9 mouse cellular contexts compared by ENCODE assay signal in the genomic region with DNA sequence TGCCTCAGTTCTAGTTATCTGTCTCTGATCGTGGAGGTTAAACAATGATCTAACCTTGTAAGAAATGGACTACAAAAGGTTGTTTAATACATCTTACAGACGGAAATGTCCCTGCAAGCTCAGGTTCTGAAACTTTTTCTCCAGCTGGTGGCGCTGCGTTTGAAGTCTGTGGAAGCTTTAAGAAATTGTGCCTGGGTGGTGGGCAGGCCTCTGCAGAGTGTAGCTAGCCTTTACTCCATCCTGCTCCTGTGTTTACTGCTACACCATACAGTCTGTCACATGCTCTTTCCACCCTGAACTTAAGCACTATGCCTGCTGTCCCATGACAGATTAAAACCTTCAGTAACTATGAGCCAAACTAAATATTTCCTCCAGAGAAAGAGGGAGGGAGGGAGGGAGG. TPM values are rescaled to one million over a fixed set of nuclear protein-coding genes. Genes with fewer than 3 reads are reported as not detected.
DNase-seq lines count a peak whose midpoint lies in the region; ATAC-seq lines count a peak whose summit lies in the region.
"Had no signal": no experiment of that assay in that cellular context is flagged by ENCODE, and none has a peak within 500 bp of the region (broad histone marks: within the 10 kb centered on the region; RNA-seq: fewer than 3 reads in every experiment).

No protein-coding gene starts in this region.

- H3K4me2 ChIP-seq in hindbrain, embryonic 14.5 days (replicated peaks), result no peak overlapping the region
- H3K4me2 ChIP-seq in forebrain, embryonic 11.5 days (ENCODE audit: low read depth, low read length, severe bottlenecking), result no peak overlapping the region
- no peak overlapping the region for H3K4me2 ChIP-seq in midbrain, embryonic 15.5 days

- H3K27ac ChIP-seq in hindbrain, embryonic 14.5 days, result no peak overlapping the region
- no peak overlapping the region for H3K27ac ChIP-seq in hindbrain, embryonic 10.5 days
- H3K27ac ChIP-seq in forebrain, embryonic 11.5 days (ENCODE audit: low read depth, low read length), result no peak overlapping the region
- no peak overlapping the region for H3K27ac ChIP-seq in midbrain, embryonic 15.5 days
- H3K27ac ChIP-seq: liver, embryonic 14.5 days had no signal

- WGBS in hindbrain, embryonic 14.5 days, result 70% methylated on average over 4 of the region's 4 CpGs
- WGBS in hindbrain, embryonic 10.5 days, result 71% methylated on average over 4 of the region's 4 CpGs
- WGBS in forebrain, embryonic 11.5 days, result 73% methylated on average over 4 of the region's 4 CpGs
- WGBS in midbrain, embryonic 15.5 days, result 68% methylated on average over 4 of the region's 4 CpGs

- H3K9ac ChIP-seq in hindbrain, embryonic 14.5 days, result no peak overlapping the region
- no peak overlapping the region for H3K9ac ChIP-seq in forebrain, embryonic 11.5 days (ENCODE audit: low read length)
- no peak overlapping the region for H3K9ac ChIP-seq in midbrain, embryonic 15.5 days
- H3K9ac ChIP-seq: liver, embryonic 14.5 days had no signal

- DNase-seq in hindbrain, embryonic 14.5 days (ENCODE audit: low spot score), result peak; percentile 23
- DNase-seq in hindbrain, embryonic 10.5 days (ENCODE audit: low spot score), result no peak
- DNase-seq in adrenal gland, postnatal 14 days, result peak; percentile 71
- peak; percentile 41 for DNase-seq in kidney, adult 18-20 months
- peak; percentile 31 for DNase-seq in lung, postnatal 25 days (ENCODE audit: low spot score)
- no peak for DNase-seq in layer of hippocampus, adult 9-11 months
- no peak for DNase-seq in forebrain, embryonic 11.5 days (ENCODE audit: low spot score)

- no peaks in the 10 kb centered on the region for H3K36me3 ChIP-seq in hindbrain, embryonic 14.5 days (replicated peaks; ENCODE audit: control insufficient read depth, insufficient read depth)
- H3K36me3 ChIP-seq in hindbrain, embryonic 10.5 days, result no peaks in the 10 kb centered on the region
- H3K36me3 ChIP-seq in forebrain, embryonic 11.5 days (ENCODE audit: control insufficient read depth, insufficient read depth, low read length), result no peaks in the 10 kb centered on the region
- no peaks in the 10 kb centered on the region for H3K36me3 ChIP-seq in midbrain, embryonic 15.5 days (replicated peaks)

- H3K4me1 ChIP-seq in hindbrain, embryonic 14.5 days (replicated peaks; ENCODE audit: control insufficient read depth, insufficient read depth, low read length), result no peaks in the 10 kb centered on the region
- H3K4me1 ChIP-seq in hindbrain, embryonic 10.5 days (replicated peaks), result peaks cover 10% of the 10 kb centered on the region
- H3K4me1 ChIP-seq in forebrain, embryonic 11.5 days (replicated peaks; ENCODE audit: control insufficient read depth, insufficient read depth, low read length), result no peaks in the 10 kb centered on the region
- no peaks in the 10 kb centered on the region for H3K4me1 ChIP-seq in midbrain, embryonic 15.5 days

- no peak for ATAC-seq in hindbrain, embryonic 14.5 days (ENCODE audit: low FRiP score)
- no peak for ATAC-seq in forebrain, embryonic 11.5 days (replicated peaks; ENCODE audit: low FRiP score)
- ATAC-seq in midbrain, embryonic 15.5 days (replicated peaks), result no peak

- no peaks in the 10 kb centered on the region for H3K27me3 ChIP-seq in hindbrain, embryonic 14.5 days (ENCODE audit: control insufficient read depth, insufficient read depth, low read length)
- H3K27me3 ChIP-seq in hindbrain, embryonic 10.5 days (ENCODE audit: insufficient read depth, poor library complexity, severe bottlenecking), result no peaks in the 10 kb centered on the region
- H3K27me3 ChIP-seq in forebrain, embryonic 11.5 days (ENCODE audit: control insufficient read depth, insufficient read depth, low read length), result no peaks in the 10 kb centered on the region
- H3K27me3 ChIP-seq in midbrain, embryonic 15.5 days (replicated peaks), result no peaks in the 10 kb centered on the region

- no peak overlapping the region for H3K4me3 ChIP-seq in hindbrain, embryonic 14.5 days (replicated peaks; ENCODE audit: low read length)
- H3K4me3 ChIP-seq in hindbrain, embryonic 10.5 days, result no peak overlapping the region
- no peak overlapping the region for H3K4me3 ChIP-seq in forebrain, embryonic 11.5 days (ENCODE audit: low read depth, low read length)
- no peak overlapping the region for H3K4me3 ChIP-seq in midbrain, embryonic 15.5 days

- H3K9me3 ChIP-seq in hindbrain, embryonic 14.5 days (ENCODE audit: control insufficient read depth, low read length), result no peaks in the 10 kb centered on the region
- H3K9me3 ChIP-seq in hindbrain, embryonic 10.5 days, result no peaks in the 10 kb centered on the region
- no peaks in the 10 kb centered on the region for H3K9me3 ChIP-seq in forebrain, embryonic 11.5 days (ENCODE audit: control insufficient read depth, low read length)
- no peaks in the 10 kb centered on the region for H3K9me3 ChIP-seq in midbrain, embryonic 15.5 days

RNA-seq across cellular contexts. Expression of a gene that starts 1.9 kb away (rescaled TPM):
- polyA plus RNA-seq in hindbrain, embryonic 14.5 days (2014; fragmentation: Nextera tagmentation; extraction: Ambion mirVana), result 0.78 and 1.1 TPM in 2 replicates
- polyA plus RNA-seq in hindbrain, embryonic 10.5 days (2016; fragmentation: Nextera tagmentation; extraction: Ambion mirVana), result 2.7 and 3.4 TPM in 2 replicates
- 8.5 and 8.6 TPM in 2 replicates for total RNA-seq in adrenal gland, postnatal 14 days (2021)
- polyA plus RNA-seq in forebrain, embryonic 11.5 days (2014; fragmentation: Nextera tagmentation; extraction: Ambion mirVana), result 3.4 and 3.6 TPM in 2 replicates
- 0.49 and 0.57 TPM in 2 replicates for polyA plus RNA-seq in midbrain, embryonic 15.5 days (2015; fragmentation: Nextera tagmentation; extraction: Ambion mirVana)

Comparison
In these comparisons a context has a peak if more than half of its experiments do, and no peak if none do; other contexts are left out.
1. DNase-seq: peak in hindbrain, embryonic 14.5 days (single experiment), adrenal gland, postnatal 14 days (single experiment), kidney, adult 18-20 months (single experiment) and lung, postnatal 25 days (single experiment); none in hindbrain, embryonic 10.5 days (single experiment), layer of hippocampus, adult 9-11 months (single experiment) and forebrain, embryonic 11.5 days (single experiment).